Mouse (Mus musculus) cortical plate, adult 2 months (tissue): ENCODE results near the gene Zdhhc20.

Source experiments
- CTCF ChIP-seq: fragments of 200-500 bp; IDR thresholded peaks from 2 replicates; pipeline ENCODE4 v1.5.1; 2011; ENCODE audit warnings: mild to moderate bottlenecking, control low read depth, low read length; ENCODE audit not compliant: insufficient read depth; ENCODE audit errors: extremely low read depth
- POLR2A ChIP-seq: fragments of 200-500 bp; IDR thresholded peaks from 2 replicates; pipeline ENCODE4 v1.6.1; 2011; ENCODE audit warnings: mild to moderate bottlenecking, low read length, control low read depth; ENCODE audit not compliant: insufficient read depth; ENCODE audit errors: extremely low read depth

- TF ChIP-seq CTCF (no peak), POLR2A (no peak)
These were observed 69.2 kb downstream of the Zdhhc20 start for GRCm38 (mm10) chr14:57820839-57821238.
